Mouse (Mus musculus) brain, embryonic 14.5 days (tissue): ENCODE results near the gene Ano6.

ENCODE experiments used
- CTCF ChIP-seq: fragments of 200-500 bp; IDR thresholded peaks from 2 replicates; pipeline ENCODE4 v1.5.1; 2012; ENCODE audit warnings: inconsistent platforms, mild to moderate bottlenecking, moderate library complexity, borderline replicate concordance; ENCODE audit not compliant: insufficient read depth, insufficient read length; ENCODE audit errors: extremely low read depth
- POLR2A ChIP-seq: fragments of 200-500 bp; IDR thresholded peaks from 2 replicates; pipeline ENCODE4 v1.6.1; 2012; ENCODE audit warnings: mild to moderate bottlenecking, inconsistent platforms, borderline replicate concordance; ENCODE audit not compliant: poor library complexity, insufficient read depth, insufficient read length, severe bottlenecking; ENCODE audit errors: extremely low read depth

DNA sequence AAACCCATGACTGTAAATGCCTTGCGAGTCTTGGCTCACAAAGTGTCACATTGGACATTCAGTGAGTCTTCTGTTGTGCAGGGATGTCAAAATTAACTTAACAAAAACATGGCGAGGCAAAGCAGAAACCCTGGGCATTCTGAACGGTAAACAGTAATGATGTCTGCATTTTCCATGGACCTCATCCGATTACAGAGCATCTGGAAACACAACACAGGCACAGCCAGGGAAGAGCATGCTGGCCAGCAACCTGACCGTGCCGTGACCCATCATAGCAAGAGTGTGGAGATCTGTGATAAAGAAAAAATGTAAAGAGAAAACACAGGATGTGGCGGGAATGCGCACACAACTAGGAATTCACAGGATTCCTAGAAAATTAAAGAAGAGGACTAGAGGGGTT is 84.1 kb downstream of the Ano6 start:
- TF ChIP-seq CTCF (no peak), POLR2A (no peak)
